Mouse (Mus musculus): ENCODE measurements around the gene Gstp3. TPM values are rescaled to one million over a fixed set of nuclear protein-coding genes. Genes with fewer than 3 reads are reported as not detected.
"Not testable (repeated sequence)": the region's sequence is repeated elsewhere in the genome, so short reads cannot be mapped to it uniquely, and the experiment has no call there.

Gstp3 gene
- total RNA-seq, 2 experiments from 2014 or later: 8.8 to 19.8 TPM

DNA sequence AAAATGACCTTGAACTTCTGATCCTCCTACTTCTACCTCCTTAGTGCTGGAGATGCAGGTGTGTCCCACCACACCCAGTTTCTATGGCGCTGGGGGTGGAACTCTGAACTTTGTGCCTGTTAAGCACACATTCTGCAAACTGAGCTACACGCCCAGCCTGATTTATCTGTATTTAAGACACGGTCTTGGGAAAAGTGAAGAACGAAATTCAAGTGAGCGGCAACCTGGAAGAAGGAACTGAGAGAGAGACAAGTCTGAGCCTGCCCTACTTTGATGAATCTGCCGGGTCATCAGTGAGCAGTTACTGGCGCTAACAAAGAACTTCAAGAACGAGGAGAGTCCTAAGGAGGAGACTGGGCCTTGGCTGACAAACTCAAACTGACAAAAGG is 12.5 kb downstream of the Gstp3 start:
- peak; percentile 84 for ATAC-seq (replicated peaks; ENCODE audit: low FRiP score, poor library complexity, severe bottlenecking)

DNA sequence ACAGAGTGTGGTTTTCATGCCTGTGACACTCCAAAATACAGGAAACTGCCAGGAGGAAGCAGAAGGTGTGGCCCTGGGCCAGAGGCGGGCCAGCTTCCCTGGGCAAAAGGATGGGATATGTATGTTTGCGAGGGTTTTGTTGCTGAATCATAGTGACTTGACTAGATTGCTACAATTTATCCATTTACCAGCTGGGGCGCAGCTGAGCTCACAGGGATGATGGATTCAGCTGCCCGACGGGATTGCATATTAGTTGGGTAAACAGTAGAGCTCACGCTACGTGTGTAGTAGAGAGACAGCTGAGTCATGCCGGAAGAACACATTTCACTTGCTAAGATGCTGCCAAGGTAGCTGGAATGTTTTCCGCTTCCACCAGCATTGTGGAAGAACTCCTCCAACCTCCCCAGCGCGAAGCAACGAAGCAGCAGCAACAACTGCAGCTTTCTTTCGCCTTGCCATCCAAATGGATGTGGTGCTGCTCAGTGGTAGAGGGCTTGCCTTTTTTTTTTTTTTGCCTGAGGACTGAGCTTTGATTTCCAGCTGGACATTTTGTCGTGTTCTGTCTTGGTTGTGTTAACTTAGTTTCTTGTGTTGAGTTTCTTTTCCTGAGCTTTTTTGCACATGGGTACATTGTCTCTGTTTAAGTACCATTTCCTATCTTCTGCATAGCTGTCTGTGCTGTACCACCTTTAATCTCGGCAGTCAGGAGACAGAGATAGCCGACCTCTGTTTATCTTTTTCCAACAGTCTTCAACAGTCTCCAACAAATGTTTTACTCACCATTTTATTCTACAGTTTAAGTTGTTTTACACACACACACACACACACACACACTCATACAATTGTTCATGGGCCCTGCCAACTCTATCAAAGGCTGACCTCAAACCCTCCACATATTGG is 13.2 kb downstream of the Gstp3 start, which contains the start of gene Gstp2:
Gstp2 (minus strand) TSS at position 58 of the 900 bp plus-strand sequence.
- peak; percentile 86 for ATAC-seq (replicated peaks; ENCODE audit: low FRiP score, poor library complexity, severe bottlenecking)

DNA sequence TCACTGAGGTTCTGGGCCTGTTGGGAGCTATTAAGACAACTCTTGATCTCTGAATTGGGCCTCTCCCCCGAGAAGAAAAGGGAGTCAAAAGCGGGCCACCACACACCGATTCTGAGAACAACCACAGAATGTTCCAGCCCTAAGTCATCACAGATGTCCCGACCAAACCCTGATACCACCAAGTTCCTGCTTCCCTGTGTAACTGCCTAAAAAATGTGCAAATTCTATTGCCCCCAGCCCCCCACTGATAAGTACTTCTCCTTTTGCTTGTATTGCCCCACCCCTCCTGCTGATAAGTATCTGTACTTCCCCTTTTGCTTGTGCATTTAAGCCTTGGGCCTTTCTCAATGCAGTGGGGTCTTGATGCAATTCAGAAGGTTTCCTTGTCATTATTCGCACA is 15.3 kb downstream of the Gstp3 start:
- not testable (repeated sequence) for ATAC-seq (replicated peaks; ENCODE audit: low FRiP score, poor library complexity, severe bottlenecking)

DNA sequence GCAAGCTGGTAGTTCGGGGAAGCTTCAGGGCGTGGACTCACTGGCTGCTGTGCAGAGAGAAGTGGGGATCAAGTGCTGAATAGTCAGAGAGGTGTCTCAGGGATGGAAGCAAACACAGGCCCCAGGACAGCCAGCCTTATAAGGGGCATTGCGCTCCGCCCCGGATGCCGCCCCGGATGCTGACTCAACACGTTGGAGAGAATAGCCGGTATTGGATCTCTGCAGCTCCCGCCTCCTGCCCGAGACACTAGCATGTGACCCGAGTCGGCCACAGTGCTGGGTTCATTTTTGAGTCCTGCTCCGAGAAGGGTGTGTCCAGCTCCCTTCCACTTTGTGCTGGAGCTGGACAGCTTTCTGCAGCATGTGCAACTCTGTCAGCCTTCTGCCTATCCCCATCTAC is 17.2 kb downstream of the Gstp3 start:
- ATAC-seq (replicated peaks; ENCODE audit: low FRiP score, poor library complexity, severe bottlenecking): no peak

DNA sequence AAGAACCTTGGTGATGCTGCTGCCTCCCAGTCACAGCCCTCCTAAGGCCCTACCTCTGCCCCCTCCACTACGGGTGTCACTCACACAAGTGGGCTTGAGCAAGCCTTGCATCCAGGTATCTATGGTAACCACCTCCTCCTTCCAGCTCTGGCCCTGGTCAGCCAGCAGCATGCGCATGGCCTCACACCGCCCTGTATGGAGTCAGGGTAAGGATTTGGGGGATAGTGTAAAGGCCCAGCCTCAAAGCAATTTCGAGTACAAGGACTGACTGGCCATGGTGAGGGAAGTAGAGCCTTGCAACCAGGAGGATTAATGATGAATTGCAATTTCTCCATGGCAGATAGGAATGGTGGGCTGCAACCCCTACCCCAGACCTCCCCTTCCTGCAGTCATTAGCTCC is 17.9 kb downstream of the Gstp3 start:
- not testable (repeated sequence) for ATAC-seq (replicated peaks; ENCODE audit: low FRiP score, poor library complexity, severe bottlenecking)

DNA sequence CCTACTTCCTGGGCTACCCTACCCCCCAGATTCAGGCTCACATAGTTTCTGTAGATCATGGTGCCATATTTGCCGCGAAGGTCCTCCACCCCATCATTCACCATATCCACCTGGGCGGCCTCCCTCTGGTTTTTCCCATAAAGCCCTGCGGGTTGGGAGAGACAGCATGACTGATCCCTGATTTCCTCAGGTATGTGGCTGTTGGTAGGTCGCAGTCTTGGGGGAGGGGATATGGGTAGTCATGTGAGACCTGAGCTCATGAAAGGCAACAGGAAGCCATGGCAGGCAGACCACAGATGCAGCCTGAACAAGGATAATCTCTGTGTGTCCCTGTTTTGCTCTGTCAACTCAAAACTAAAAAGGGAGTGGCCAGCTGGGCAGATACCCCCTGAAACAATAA is 18.4 kb downstream of the Gstp3 start:
- not testable (repeated sequence) for ATAC-seq (replicated peaks; ENCODE audit: low FRiP score, poor library complexity, severe bottlenecking)

DNA sequence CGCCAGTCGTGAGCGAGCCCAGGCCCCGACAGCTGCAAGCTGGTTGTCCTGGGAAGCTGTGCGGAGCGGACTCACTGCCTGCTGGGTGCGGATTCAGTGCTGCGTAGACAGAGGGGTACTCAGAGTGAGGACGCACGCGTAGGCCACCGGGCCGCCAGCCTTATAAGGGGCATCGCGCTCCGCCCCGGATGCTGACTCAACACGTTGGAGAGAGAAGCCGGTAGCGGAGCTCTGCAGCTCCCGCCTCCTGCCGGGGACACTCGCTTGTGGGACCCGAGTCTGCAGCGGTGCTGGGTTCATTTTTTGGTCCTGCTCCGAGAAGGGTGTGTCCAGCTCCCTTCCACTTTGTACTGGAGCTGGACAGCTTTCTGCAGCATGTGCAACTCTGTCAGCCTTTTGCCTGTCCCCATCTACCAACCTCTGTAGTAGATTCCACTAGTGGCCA is 21.6 kb downstream of the Gstp3 start, which contains the start of gene Gstp1:
Gstp1 (minus strand) TSS at position 198 of the 445 bp plus-strand sequence.
- peak; percentile 89 for ATAC-seq (replicated peaks; ENCODE audit: low FRiP score, poor library complexity, severe bottlenecking)

DNA sequence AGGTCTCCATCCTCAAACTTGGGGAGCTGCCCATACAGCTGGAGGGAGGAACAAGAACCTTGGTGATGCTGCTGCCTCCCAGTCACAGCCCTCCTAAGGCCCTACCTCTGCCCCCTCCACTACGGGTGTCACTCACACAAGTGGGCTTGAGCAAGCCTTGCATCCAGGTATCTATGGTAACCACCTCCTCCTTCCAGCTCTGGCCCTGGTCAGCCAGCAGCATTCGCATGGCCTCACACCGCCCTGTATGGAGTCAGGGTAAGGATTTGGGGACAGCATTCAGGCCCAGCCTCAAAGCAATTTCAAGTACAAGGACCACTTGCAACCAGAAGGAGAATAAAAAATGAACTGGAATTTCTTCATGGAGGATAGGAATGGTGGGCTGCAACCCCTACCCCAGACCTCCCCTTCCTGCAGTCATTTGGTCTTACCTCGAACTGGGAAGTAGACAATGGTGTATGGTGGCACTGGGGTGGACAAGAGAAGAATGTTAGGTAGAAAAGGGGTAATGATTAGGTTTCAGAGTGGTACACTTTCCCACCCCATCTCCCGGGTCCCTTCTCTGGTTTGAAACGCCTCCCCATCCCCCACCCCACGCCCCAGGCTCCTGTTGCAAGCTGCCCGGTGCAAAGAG is 22.1 kb downstream of the Gstp3 start:
- not testable (repeated sequence) for ATAC-seq (replicated peaks; ENCODE audit: low FRiP score, poor library complexity, severe bottlenecking)

DNA sequence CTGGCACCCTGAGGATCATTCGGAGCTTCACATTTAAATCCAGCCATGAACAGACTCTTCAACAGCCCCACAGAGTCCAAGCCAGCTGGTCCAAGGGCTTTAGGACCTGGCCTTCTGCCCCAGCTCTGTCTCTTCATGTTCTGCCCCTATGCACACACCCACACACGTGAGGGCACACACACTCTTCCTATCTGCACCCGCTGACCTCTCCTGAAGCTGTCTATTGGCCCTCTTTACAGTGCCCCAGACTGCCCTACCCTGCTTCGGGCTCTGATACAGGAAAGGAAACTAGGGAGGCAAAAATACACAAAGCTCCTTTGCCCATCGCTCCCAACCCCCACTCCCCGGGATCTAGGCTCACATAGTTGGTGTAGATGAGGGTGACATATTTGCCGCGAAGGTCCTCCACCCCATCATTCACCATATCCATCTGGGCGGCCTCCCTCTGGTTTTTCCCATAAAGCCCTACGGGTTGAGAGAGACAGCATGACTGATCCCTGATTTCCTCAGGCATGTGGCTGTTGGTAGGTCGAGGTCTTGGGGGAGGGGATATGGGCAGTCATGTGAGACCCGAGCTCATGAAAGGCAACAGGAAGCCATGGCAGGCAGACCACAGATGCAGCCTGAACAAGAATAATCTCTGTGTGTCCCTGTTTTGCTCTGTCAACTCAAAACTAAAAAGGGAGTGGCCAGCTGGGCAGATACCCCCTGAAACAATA is 22.9 kb downstream of the Gstp3 start:
- ATAC-seq (replicated peaks; ENCODE audit: low FRiP score, poor library complexity, severe bottlenecking): no peak

DNA sequence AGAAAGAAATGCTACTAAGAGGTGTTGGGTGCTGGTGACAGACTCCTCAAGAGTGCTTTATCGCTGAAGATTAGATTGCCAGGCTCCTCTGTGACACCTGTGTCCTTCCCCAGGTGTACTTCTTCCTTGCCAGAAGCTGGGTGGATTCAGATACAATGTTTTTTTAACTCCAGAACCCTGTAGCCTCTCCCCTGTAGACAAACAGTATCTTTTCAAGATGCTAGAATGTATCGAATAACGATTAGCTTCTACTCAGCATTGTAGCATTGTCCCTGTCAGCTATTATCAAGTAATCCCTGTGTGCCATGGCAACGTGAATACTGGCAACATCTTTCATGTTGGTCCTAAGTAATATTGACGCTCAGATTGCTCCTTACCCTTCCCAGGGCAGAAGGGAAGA is 25.6 kb downstream of the Gstp3 start:
- ATAC-seq (replicated peaks; ENCODE audit: low FRiP score, poor library complexity, severe bottlenecking): no peak

DNA sequence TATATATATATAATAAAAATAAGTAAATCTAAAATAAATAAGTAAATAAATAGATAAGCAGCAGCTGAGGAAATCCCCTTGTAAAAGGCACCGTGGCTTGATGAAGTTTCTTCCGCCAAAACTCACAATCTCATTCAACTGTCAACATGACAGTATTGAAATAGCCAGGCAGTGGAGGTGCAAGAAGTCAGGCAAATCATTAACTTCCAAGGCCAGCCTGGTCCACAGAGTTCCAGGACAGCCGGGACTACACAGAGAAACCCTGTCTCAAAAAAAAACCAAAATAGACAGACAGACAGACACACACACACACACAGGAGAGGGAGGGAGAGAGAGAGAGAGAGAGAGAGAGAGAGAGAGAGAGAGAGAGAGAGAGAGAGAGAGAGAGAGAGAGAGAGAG is 26.1 kb downstream of the Gstp3 start:
- ATAC-seq (replicated peaks; ENCODE audit: low FRiP score, poor library complexity, severe bottlenecking): no peak

DNA sequence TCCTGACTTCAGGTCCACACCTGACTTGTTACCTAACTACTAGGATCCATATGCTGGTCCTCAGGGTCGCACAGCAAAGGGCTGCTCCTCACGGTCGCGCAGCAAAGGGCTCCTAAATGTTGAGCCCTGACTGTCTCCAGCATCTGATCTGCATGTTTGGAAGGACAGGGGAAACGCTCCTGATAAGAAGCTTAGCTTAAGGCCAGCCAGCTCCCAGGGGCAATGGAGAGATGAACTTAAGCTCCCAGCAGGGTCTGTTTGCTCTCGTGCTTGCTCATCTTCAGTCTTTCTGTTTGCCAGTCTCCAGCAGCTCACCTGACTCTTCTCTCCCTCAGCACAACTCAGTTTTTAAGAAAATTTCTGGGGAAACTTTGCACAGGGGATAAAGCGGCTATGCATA is 26.7 kb downstream of the Gstp3 start:
- no peak for ATAC-seq (replicated peaks; ENCODE audit: low FRiP score, poor library complexity, severe bottlenecking)

DNA sequence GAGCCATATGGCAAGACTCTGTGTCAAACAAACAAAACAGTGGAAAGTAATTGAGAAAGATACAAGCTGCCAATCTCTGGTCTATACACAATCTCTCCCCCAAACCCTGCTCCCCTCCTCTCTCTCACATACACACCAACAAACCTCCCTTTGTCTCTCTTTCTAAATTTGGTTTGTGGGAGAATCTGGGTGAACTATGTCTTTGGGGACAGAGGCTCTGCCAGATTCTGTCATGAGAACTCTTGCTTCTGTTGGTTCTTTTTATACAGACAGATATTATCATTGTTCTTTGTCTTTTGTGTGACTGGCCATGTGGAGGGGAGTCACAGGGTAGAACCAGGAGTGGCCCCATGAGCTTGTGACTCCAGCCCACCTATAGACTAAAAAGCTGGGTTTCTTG is 31.8 kb downstream of the Gstp3 start:
- ATAC-seq (replicated peaks; ENCODE audit: low FRiP score, poor library complexity, severe bottlenecking): no peak

DNA sequence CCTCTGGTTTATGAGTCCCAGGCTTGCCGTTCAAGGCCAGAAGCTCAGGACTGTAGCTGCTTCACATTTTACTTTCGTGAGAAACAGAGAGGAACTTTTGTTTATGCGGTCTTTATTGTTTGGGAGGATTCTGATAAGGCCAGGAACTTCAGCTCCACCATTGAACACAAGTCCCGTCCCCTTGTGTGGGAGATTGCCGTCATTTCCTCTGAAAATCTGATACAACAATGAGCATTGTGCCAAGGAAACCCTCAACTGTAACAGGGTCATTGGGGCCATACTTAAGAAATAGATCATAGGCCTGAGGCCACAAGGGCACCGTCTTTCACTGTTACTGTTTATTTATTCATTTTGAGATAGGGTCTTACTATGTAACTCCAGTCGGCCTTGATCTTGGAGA is 36.2 kb downstream of the Gstp3 start:
- no peak for ATAC-seq (replicated peaks; ENCODE audit: low FRiP score, poor library complexity, severe bottlenecking)

DNA sequence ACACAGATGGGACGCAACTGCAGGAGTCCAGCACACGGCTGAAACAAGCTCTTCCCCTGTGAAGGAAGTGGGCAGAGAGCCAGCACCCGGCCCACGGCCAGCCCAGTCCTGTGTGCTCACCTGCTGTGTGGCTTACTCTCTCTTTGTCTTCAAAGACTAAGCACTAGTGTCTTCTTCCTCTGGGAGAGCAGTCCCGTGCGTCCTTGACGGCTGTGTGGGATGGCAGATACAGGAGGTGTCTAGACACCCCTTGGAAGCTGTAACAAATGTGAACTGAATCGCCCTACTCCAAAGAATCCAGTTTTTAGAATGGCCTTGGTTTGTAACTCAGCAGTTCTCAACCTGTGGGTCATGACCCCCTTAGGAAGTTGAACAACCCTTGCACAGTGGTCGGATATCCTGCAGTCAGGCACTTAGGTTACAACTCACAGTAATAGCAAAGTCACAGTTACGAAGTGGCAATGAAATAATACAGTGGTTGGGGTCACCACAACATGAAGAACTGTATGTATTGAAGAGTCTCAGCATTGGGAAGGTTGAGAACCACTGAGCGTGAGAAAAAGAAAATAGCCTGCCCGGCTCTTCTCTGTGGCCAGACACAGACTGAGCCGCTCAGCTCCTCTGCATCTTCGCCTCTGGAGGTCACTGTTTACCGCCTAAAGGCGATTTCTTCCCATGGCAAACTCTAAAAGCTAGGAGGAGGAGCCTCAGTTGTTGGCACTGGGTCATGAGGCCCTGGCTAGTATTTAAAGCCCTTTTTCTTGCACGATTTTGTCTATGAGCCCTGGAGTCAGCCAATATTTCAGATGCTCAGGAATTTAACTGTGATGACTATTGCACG is 40.4 kb downstream of the Gstp3 start:
- ATAC-seq (replicated peaks; ENCODE audit: low FRiP score, poor library complexity, severe bottlenecking): peak; percentile 94

DNA sequence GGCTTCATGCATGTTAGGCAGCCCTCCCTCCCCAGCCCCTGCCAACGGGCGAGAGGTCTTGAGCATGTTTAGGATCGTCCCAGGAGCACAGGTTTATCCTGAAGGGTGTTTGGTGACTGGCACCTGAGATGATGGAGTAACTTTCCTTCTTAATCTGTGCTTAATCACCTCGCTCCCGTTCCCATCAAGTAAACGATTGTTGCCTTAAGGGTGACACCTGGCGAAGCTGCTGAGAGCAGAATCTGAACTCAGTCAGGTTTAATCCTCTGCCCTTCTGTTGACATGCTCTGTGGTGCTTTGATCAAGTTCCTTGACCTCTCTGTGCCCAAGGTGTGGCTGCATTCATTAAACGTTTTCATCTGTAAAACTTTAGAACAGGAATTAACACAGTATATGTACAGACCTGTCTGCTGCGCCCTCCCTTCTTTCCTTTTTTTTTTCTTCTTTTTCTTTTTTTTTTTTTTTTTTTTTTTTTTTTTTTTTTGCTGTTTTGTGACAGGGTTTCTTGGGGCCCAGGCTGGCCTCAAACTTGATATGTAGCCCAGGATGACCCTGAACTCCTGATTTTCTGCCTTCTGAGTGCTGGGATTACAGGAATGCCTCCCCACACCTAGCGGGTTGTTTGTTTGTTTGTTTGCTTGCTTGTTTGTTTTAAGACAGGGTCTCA is 41.3 kb downstream of the Gstp3 start:
- no peak for ATAC-seq (replicated peaks; ENCODE audit: low FRiP score, poor library complexity, severe bottlenecking)

DNA sequence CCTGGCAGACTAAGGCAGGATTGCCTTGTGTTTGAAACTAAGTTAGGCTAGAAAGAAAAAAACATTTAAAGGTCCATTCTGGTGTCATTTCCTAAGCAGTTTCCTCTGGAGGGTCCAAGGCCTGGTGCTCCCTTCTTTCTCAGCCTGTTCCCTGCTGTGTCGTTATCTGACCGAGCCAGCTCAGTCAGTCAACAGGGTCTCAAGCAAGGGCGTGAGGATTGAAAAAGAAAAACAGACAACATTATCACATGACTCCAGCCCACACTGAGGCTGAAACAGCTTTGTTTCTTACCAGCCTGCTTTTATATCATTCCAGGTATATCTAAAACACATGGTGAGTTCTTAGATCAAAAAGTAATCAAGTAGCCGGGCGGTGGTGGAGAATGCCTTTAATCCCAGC is 43.7 kb downstream of the Gstp3 start:
- no peak for ATAC-seq (replicated peaks; ENCODE audit: low FRiP score, poor library complexity, severe bottlenecking)

DNA sequence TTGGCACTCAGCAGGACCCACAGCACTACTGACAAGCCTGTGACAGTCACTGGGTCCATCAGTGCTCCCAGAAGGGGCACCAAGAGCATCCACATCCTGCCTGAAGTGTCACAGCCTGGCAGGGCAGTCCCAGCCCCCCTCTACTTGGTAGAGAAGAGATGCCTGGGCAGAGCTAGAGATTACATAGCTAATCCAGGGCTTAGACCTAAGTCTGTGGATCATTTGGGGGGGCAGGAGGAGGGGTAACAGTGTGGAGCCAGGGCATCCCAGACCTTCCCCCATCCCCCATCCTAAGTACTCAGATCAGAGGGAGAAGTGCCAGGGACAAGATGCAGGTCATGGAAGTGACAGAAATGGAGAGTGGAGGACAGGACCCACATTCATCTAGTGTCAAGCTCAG is 44.6 kb downstream of the Gstp3 start:
- no peak for ATAC-seq (replicated peaks; ENCODE audit: low FRiP score, poor library complexity, severe bottlenecking)

DNA sequence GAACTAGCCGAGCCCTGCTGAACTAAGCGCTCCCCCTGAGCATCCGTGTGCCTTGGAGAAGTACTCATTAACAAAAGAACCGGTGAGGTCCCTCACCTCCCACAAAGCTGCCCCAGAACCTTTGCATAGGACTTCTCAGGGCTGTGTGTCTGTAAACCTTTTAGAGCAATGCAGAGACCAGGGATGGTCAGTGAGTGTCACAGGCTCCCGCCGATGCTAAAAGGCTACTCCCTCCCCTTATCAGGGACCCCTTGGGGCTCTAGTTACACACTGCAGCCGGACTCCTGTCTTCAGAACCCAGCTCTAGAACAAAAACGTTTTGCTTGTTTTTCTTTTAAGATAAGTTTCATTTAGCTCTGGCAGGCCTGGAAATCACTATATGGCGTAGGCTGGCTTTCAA is 46.3 kb downstream of the Gstp3 start:
- ATAC-seq (replicated peaks; ENCODE audit: low FRiP score, poor library complexity, severe bottlenecking): peak; percentile 44
